Mouse (Mus musculus) forebrain, embryonic 16.5 days (tissue): ENCODE results near the gene Abcg2. TPM values are rescaled to one million over a fixed set of nuclear protein-coding genes. Genes with fewer than 3 reads are reported as not detected.
"Not testable (repeated sequence)": the region's sequence is repeated elsewhere in the genome, so short reads cannot be mapped to it uniquely, and the experiment has no call there.

Source experiments
- ATAC-seq: fragments of 200-750 bp; cut with Nextera tagmentation; 2 replicates; pipeline ENCODE4 v1.8.0; 2017; ENCODE audit warnings: mild to moderate bottlenecking, moderate library complexity
- H3K27ac ChIP-seq: fragments of 300-500 bp; sonication (generic); 2 replicates; pipeline ENCODE4 v1.5.1; 2014; ENCODE audit warnings: low read length, control low read depth
- H3K27me3 ChIP-seq: fragments of 300-500 bp; sonication (generic); replicated peaks from 2 replicates; pipeline ENCODE4 v1.6.1; 2014; ENCODE audit warnings: low read length; ENCODE audit not compliant: control insufficient read depth, insufficient read depth
- H3K36me3 ChIP-seq: fragments of 300-500 bp; sonication (generic); 2 replicates; pipeline ENCODE4 v1.6.1; 2014; ENCODE audit not compliant: control insufficient read depth, insufficient read depth
- H3K4me1 ChIP-seq: fragments of 300-500 bp; sonication (generic); replicated peaks from 2 replicates; pipeline ENCODE4 v1.6.1; 2014; ENCODE audit warnings: low read length; ENCODE audit not compliant: control insufficient read depth, insufficient read depth
- H3K4me2 ChIP-seq: fragments of 300-500 bp; sonication (generic); 2 replicates; pipeline ENCODE4 v1.6.1; 2014; ENCODE audit warnings: mild to moderate bottlenecking, low read length, control low read depth
- H3K4me3 ChIP-seq: fragments of 300-500 bp; sonication (generic); replicated peaks from 2 replicates; pipeline ENCODE4 v1.5.1; 2014; ENCODE audit warnings: mild to moderate bottlenecking, low read length, control low read depth
- H3K9ac ChIP-seq: fragments of 300-500 bp; sonication (generic); replicated peaks from 2 replicates; pipeline ENCODE4 v1.6.1; 2014; ENCODE audit warnings: low read depth, low read length, control low read depth
- H3K9me3 ChIP-seq: fragments of 300-500 bp; sonication (generic); 2 replicates; pipeline ENCODE4 v1.6.1; 2016; ENCODE audit warnings: low read length; ENCODE audit not compliant: control insufficient read depth
- WGBS: fragments of 180-500 bp; shearing (Covaris S2); extraction: QIAGEN DNeasy Blood & Tissue Kit; methylation state at CpG from one replicate; pipeline ENCODE4 v1.1.7; 2014; 5-methylcytosine and 5-hydroxymethylcytosine counted together
- polyA plus RNA-seq: library from polyadenylated mRNA; unstranded; fragments of >200 nt; fragmentation: Nextera tagmentation; extraction: Ambion mirVana; gene quantifications from 2 replicates; pipeline ENCODE4 v1.2.1, GENCODE M21; 2015

Abcg2 gene
- 33.5 and 36.8 TPM in 2 replicates for polyA plus RNA-seq

GRCm38 (mm10) chr6:58584223-58584622 is at the start of gene Abcg2:
TSS of gene Abcg2 (plus strand) at chr6:58584523.
- ATAC-seq: not testable (repeated sequence)

GRCm38 (mm10) chr6:58540263-58540662 is 44.1 kb upstream of the Abcg2 start:
- not testable (repeated sequence) for H3K27ac ChIP-seq, ATAC-seq, H3K4me3 ChIP-seq, H3K9me3 ChIP-seq, H3K4me1 ChIP-seq, H3K9ac ChIP-seq, H3K4me2 ChIP-seq, H3K27me3 ChIP-seq, H3K36me3 ChIP-seq
- 80% methylated on average over 4 of the region's 4 CpGs for WGBS

More at GRCm38 (mm10) chr6:58584223-58584622, at the start of gene Abcg2:
- H3K9ac ChIP-seq, H3K4me3 ChIP-seq, H3K9me3 ChIP-seq, H3K36me3 ChIP-seq, H3K4me2 ChIP-seq, H3K4me1 ChIP-seq, H3K27me3 ChIP-seq, H3K27ac ChIP-seq: not testable (repeated sequence)
- 88% methylated on average over 3 of the region's 3 CpGs for WGBS

DNA sequence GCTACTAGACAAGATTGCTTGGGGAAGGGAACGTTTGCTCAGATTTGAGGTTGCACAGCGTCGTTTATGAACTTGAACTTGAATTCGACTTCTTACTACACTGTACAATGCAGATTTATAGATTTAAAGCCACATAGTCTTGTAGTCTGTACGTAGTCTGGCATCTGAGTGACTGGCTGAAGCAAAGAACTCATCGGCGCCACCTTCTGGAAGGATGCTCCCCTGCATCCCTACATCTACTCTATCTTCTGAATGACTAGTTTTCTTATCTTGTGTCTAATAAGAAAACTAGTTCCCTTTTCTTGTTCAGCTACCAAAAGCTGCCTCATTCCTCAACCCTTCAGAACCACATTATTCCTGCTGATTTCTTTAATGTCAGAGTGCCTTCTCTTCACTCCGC is 41.5 kb upstream of the Abcg2 start:
- H3K4me1 ChIP-seq, ATAC-seq, H3K9ac ChIP-seq, H3K27me3 ChIP-seq, H3K4me2 ChIP-seq, H3K9me3 ChIP-seq, H3K27ac ChIP-seq, H3K36me3 ChIP-seq, H3K4me3 ChIP-seq: not testable (repeated sequence)
- WGBS: 53% methylated on average over 8 of the region's 8 CpGs

DNA sequence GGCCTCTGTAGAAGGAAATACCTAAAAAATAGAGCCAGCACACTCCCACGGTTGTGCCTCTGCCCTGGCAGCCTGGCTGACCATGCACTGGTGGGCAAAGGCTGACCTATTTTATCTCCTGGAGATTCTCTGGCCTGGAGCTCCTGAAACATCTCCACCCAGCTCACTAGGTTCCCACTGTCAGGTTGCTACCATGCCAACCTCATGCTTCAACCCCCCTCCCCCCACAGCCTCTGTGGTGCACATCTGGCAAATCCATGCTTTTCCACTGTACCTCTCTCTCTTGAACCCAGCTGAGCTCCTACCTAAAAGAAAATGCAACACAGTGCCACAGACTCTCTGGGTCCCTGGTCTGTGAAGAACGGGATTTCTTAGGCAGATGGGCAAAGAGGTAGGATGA is 39.4 kb upstream of the Abcg2 start:
- H3K9me3 ChIP-seq, H3K27me3 ChIP-seq, H3K4me2 ChIP-seq, H3K4me3 ChIP-seq, H3K4me1 ChIP-seq, H3K36me3 ChIP-seq, H3K27ac ChIP-seq, ATAC-seq, H3K9ac ChIP-seq: not testable (repeated sequence)
- WGBS: 50% methylated on average over 2 of the region's 2 CpGs

- 59% methylated on average over 5 of the region's 5 CpGs for WGBS
- peak; percentile 61 for ATAC-seq
- not testable (repeated sequence) for H3K27me3 ChIP-seq, H3K4me1 ChIP-seq, H3K36me3 ChIP-seq, H3K9ac ChIP-seq, H3K4me2 ChIP-seq, H3K9me3 ChIP-seq, H3K27ac ChIP-seq, H3K4me3 ChIP-seq
Observed at GRCm38 (mm10) chr6:58546050-58546449, 38.3 kb upstream of the Abcg2 start.

DNA sequence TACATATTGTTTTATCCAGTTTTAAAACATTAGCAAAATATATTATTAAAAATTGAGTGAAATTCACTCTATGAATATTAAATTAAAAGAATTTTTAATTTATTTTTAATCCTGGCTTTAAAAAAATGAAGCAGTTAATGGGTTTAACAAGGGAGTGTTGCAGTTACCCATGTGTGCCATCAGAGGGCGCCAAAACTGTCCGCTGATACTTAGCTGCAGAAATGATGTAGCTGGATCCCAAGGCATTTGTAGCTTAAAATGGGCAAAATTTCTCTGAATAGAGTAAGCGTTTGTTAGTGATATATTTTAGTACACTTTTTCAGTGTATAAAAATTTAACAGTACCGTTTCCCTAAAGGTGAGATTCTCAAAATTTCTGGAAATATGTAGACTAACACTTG is 37.5 kb upstream of the Abcg2 start:
- Histone ChIP-seq H3K4me1 (no peaks in the 10 kb centered on the region), H3K36me3 (no peaks in the 10 kb centered on the region), H3K27me3 (no peaks in the 10 kb centered on the region), H3K27ac (no peak overlapping the region), H3K4me2 (no peak overlapping the region), H3K4me3 (no peak overlapping the region), H3K9ac (no peak overlapping the region), H3K9me3 (no peaks in the 10 kb centered on the region)
- no peak for ATAC-seq
- WGBS: 4% methylated on average over 4 of the region's 4 CpGs

- H3K27me3 ChIP-seq, H3K4me1 ChIP-seq, H3K27ac ChIP-seq, H3K36me3 ChIP-seq, H3K9ac ChIP-seq, H3K4me3 ChIP-seq, ATAC-seq, H3K4me2 ChIP-seq, H3K9me3 ChIP-seq: not testable (repeated sequence)
Observed at GRCm38 (mm10) chr6:58553812-58554211, 30.5 kb upstream of the Abcg2 start.

GRCm38 (mm10) chr6:58593987-58594844 is 9.9 kb downstream of the Abcg2 start:
- H3K27ac ChIP-seq, H3K36me3 ChIP-seq, H3K4me1 ChIP-seq, H3K27me3 ChIP-seq, H3K9me3 ChIP-seq, H3K9ac ChIP-seq, ATAC-seq, H3K4me3 ChIP-seq, H3K4me2 ChIP-seq: not testable (repeated sequence)
- WGBS: 48% methylated on average over 3 of the region's 3 CpGs

- Histone ChIP-seq H3K4me2 (peak overlapping the region; percentile 44), H3K9ac (peak overlapping the region; percentile 16), H3K4me3 (peak overlapping the region; percentile 28)
- peak; percentile 22; the same call in 1 of the 2 replicates for ATAC-seq
- not testable (repeated sequence) for H3K27me3 ChIP-seq, H3K9me3 ChIP-seq, H3K27ac ChIP-seq, H3K4me1 ChIP-seq, H3K36me3 ChIP-seq
- WGBS: 2% methylated on average over 9 of the region's 9 CpGs
Observed at GRCm38 (mm10) chr6:58595639-58596293, 11.4 kb downstream of the Abcg2 start.
